8 mouse cellular contexts compared by ENCODE assay signal in the genomic region with DNA sequence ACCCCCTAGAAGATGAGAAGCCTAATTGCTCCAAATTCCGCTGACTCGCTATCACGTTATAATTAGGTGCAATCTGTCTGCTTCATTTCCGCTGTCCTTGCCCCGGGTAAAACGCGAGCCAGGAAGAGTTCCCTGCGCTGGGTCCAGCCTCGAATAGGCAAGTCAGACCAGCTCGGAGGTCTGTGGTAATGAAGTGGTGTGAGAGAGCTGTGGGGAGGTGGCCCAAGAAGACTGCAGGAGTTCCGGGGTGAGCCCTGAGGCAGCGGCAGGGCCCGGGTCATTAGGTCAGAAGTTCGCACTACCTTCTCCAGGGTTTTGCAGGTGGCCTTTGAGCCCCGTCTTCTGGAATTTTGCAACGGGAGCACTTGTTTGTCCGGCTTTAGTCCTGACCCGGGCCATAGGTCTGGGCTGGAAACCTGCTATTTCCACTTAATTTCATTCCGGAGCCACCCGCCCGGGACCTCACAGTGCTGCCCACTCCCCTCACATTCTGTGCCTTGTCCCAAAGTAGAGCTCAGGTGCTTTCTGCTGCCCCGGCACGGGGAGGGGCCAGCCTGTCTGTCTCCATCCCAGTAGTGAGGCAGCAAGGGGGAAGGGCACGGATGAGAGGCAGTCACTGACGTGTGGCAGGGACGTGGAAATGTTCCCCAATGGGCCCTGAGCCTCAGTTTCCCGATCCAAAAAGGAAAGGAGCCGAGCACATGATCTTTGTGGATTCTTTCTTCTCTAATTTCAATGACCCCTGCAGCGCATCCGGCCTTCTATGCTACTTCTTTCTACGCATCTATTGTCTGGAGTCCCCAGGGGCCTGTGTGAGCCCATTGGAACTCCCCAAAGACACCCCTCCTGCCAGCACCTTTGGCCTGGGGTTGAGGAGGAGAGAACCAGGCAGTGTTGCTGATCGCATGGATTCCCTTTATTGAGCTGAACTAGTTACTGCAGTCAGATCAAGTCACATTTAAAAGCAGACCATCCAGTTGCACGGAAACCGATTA.
DNase-seq lines count a peak whose midpoint lies in the region; ATAC-seq lines count a peak whose summit lies in the region.
"Had no signal": no experiment of that assay in that cellular context is flagged by ENCODE, and none has a peak within 500 bp of the region (broad histone marks: within the 10 kb centered on the region; RNA-seq: fewer than 3 reads in every experiment).

No protein-coding gene starts in this region.

- 2% methylated on average over 34 of the region's 34 CpGs for WGBS in forebrain, embryonic 10.5 days
- WGBS in liver, embryonic 12.5 days (ENCODE audit: insufficient replicate concordance), result 6% methylated on average over 34 of the region's 34 CpGs

- H3K4me2 ChIP-seq in liver, embryonic 12.5 days, result peak overlapping the region; percentile 43

- peak overlapping the region; percentile 78 for H3K4me3 ChIP-seq in megakaryocyte, embryonic 14.5 days (replicated peaks)
- peak overlapping the region; percentile 44 for H3K4me3 ChIP-seq in forebrain, embryonic 10.5 days
- peak overlapping the region; percentile 19 for H3K4me3 ChIP-seq in liver, embryonic 12.5 days

- DNase-seq in forebrain, embryonic 10.5 days (ENCODE audit: extremely low spot score, low spot score), result peak; percentile 51
- peak; percentile 21 for DNase-seq in splenic B cell, adult 2 months (ENCODE audit: low read depth, low spot score)
- no peak for DNase-seq in urinary bladder, postnatal 25 days (ENCODE audit: low spot score)
- DNase-seq: adrenal gland, postnatal 10 days had no signal

- H3K27me3 ChIP-seq in megakaryocyte, embryonic 14.5 days (replicated peaks), result peaks cover 69% of the 10 kb centered on the region
- H3K27me3 ChIP-seq in forebrain, embryonic 10.5 days (ENCODE audit: poor library complexity, severe bottlenecking), result peaks cover 59% of the 10 kb centered on the region
- peaks cover 70% of the 10 kb centered on the region for H3K27me3 ChIP-seq in liver, embryonic 12.5 days (replicated peaks)
- no peaks in the 10 kb centered on the region for H3K27me3 ChIP-seq in splenic B cell, adult 2 months (ENCODE audit: control insufficient read depth, insufficient read depth, low read length, poor library complexity, severe bottlenecking)

- H3K36me3 ChIP-seq in megakaryocyte, embryonic 14.5 days (replicated peaks; ENCODE audit: low read length), result no peaks in the 10 kb centered on the region
- H3K36me3 ChIP-seq in forebrain, embryonic 10.5 days (replicated peaks), result peaks cover 14% of the 10 kb centered on the region
- H3K36me3 ChIP-seq in liver, embryonic 12.5 days, result no peaks in the 10 kb centered on the region
- H3K36me3 ChIP-seq in splenic B cell, adult 2 months (ENCODE audit: control insufficient read depth, insufficient read depth, low read length, poor library complexity, severe bottlenecking), result no peaks in the 10 kb centered on the region

- ATAC-seq in megakaryocyte, adult 5-6 weeks (ENCODE audit: poor library complexity, severe bottlenecking), result no peak
- ATAC-seq in liver, embryonic 12.5 days, result no peak
- ATAC-seq in frontal cortex, adult (ENCODE audit: low TSS enrichment), result no peak

- H3K4me1 ChIP-seq in megakaryocyte, embryonic 14.5 days, result peaks cover 51% of the 10 kb centered on the region
- peaks cover 65% of the 10 kb centered on the region for H3K4me1 ChIP-seq in forebrain, embryonic 10.5 days
- H3K4me1 ChIP-seq in liver, embryonic 12.5 days, result peaks cover 36% of the 10 kb centered on the region

- peak overlapping the region; percentile 76 for H3K27ac ChIP-seq in forebrain, embryonic 10.5 days
- H3K27ac ChIP-seq in liver, embryonic 12.5 days, result no peak overlapping the region

- no peaks in the 10 kb centered on the region for H3K9me3 ChIP-seq in megakaryocyte, embryonic 14.5 days
- no peaks in the 10 kb centered on the region for H3K9me3 ChIP-seq in forebrain, embryonic 10.5 days
- H3K9me3 ChIP-seq in liver, embryonic 12.5 days (replicated peaks), result no peaks in the 10 kb centered on the region

- H3K9ac ChIP-seq in liver, embryonic 12.5 days, result no peak overlapping the region

Comparison
In these comparisons a context has a peak if more than half of its experiments do, and no peak if none do; other contexts are left out.
1. H3K4me3 ChIP-seq: peak in every context shown above with its lines; median percentile 78 in megakaryocyte, embryonic 14.5 days; 44 in forebrain, embryonic 10.5 days; 19 in liver, embryonic 12.5 days.